Mouse (Mus musculus) intestine, embryonic 16.5 days (tissue): ENCODE measurements around the gene Tmem132e. TPM values are rescaled to one million over a fixed set of nuclear protein-coding genes. Genes with fewer than 3 reads are reported as not detected.

ENCODE experiments used
- polyA plus RNA-seq: library from polyadenylated mRNA; unstranded; fragments of >200 nt; fragmentation: Nextera tagmentation; extraction: Ambion mirVana; gene quantifications from 2 replicates; pipeline ENCODE4 v1.2.1, GENCODE M21; 2015

The Tmem132e gene
- polyA plus RNA-seq, 1 experiment from 2014 or later, result 0.46 TPM

Other genes with a start within 250 kb of the Tmem132e start
- not detected in 2 replicates for gene Ccl1, start 83.2 kb upstream of the Tmem132e start, polyA plus RNA-seq